Mouse (Mus musculus): Measurements from ENCODE around the gene Pde4dip.

Gene Pde4dip

GRCm38 (mm10) chr3:97900516-97901490 is 12.3 kb upstream of the Pde4dip start, which contains the start of gene Sec22b:
Gene Sec22b, plus strand, starts transcription at chr3:97901190.
- DNase-seq (ENCODE audit: low read depth) = peak; percentile 94

- no peak for DNase-seq (ENCODE audit: low read depth)
These were observed 9.9 kb upstream of the Pde4dip start for GRCm38 (mm10) chr3:97898381-97898780.

GRCm38 (mm10) chr3:97894695-97895094 is 6.2 kb upstream of the Pde4dip start:
- DNase-seq (ENCODE audit: low read depth) = peak; percentile 49

GRCm38 (mm10) chr3:97890205-97890604 is 1.7 kb upstream of the Pde4dip start:
- no peak for DNase-seq (ENCODE audit: low read depth)

- DNase-seq (ENCODE audit: low read depth) = no peak
These were observed 731 bp downstream of the Pde4dip start for GRCm38 (mm10) chr3:97887785-97888167.

GRCm38 (mm10) chr3:97881576-97881975 is 6.9 kb downstream of the Pde4dip start:
- no peak for DNase-seq (ENCODE audit: low read depth)

GRCm38 (mm10) chr3:97879222-97879621 is 9.3 kb downstream of the Pde4dip start:
- peak; percentile 70 for DNase-seq (ENCODE audit: low read depth)

GRCm38 (mm10) chr3:97876259-97876658 is 12.2 kb downstream of the Pde4dip start:
- peak; percentile 29 for DNase-seq (ENCODE audit: low read depth)

- DNase-seq (ENCODE audit: low read depth) = no peak
These were observed 13.7 kb downstream of the Pde4dip start for GRCm38 (mm10) chr3:97874777-97875176.

GRCm38 (mm10) chr3:97869730-97870129 is 18.8 kb downstream of the Pde4dip start:
- DNase-seq (ENCODE audit: low read depth) = no peak

GRCm38 (mm10) chr3:97868733-97869132 is 19.8 kb downstream of the Pde4dip start:
- DNase-seq (ENCODE audit: low read depth) = no peak

- DNase-seq (ENCODE audit: low read depth) = no peak
These were observed 20.4 kb downstream of the Pde4dip start for GRCm38 (mm10) chr3:97868024-97868689.

GRCm38 (mm10) chr3:97867221-97868023 is 21.1 kb downstream of the Pde4dip start:
- DNase-seq (ENCODE audit: low read depth) = no peak

GRCm38 (mm10) chr3:97866696-97867095 is 21.8 kb downstream of the Pde4dip start:
- no peak for DNase-seq (ENCODE audit: low read depth)

- no peak for DNase-seq (ENCODE audit: low read depth)
These were observed 27.6 kb downstream of the Pde4dip start for GRCm38 (mm10) chr3:97860820-97861451.

- DNase-seq (ENCODE audit: low read depth) = no peak
These were observed 29.1 kb downstream of the Pde4dip start for GRCm38 (mm10) chr3:97859400-97859799.

GRCm38 (mm10) chr3:97854575-97855384 is 33.7 kb downstream of the Pde4dip start:
- DNase-seq (ENCODE audit: low read depth) = no peak

- DNase-seq (ENCODE audit: low read depth) = no peak
These were observed 36.7 kb downstream of the Pde4dip start for GRCm38 (mm10) chr3:97851803-97852202.

GRCm38 (mm10) chr3:97847626-97848025 is 40.9 kb downstream of the Pde4dip start:
- no peak for DNase-seq (ENCODE audit: low read depth)

GRCm38 (mm10) chr3:97846448-97846847 is 42.1 kb downstream of the Pde4dip start:
- DNase-seq (ENCODE audit: low read depth) = no peak

- no peak for DNase-seq (ENCODE audit: low read depth)
These were observed 43.7 kb downstream of the Pde4dip start for GRCm38 (mm10) chr3:97844821-97845201.
